Mouse (Mus musculus) G1E (cell line): ENCODE measurements around the gene 3110009E18Rik.

Experiments
- CTCF ChIP-seq: IDR thresholded peaks from 2 replicates; pipeline ENCODE4 v1.5.1; 2012; ENCODE audit warnings: low read depth, low read length, inconsistent platforms, mixed read lengths
- GATA1 ChIP-seq: IDR thresholded peaks from 2 replicates; pipeline ENCODE4 v1.6.1; 2012; ENCODE audit warnings: borderline replicate concordance, low read length, inconsistent platforms, mixed read lengths
- POLR2AphosphoS5 ChIP-seq: IDR thresholded peaks from 2 replicates; pipeline ENCODE4 v1.6.1; 2012; ENCODE audit warnings: low read depth, low read length, inconsistent platforms; ENCODE audit not compliant: insufficient replicate concordance
- TAL1 ChIP-seq: conservative IDR thresholded peaks from 2 replicates; pipeline ENCODE4 v1.6.1; 2012; ENCODE audit warnings: low read depth, low read length, inconsistent platforms, mixed read lengths

GRCm38 (mm10) chr1:120138923-120139540 is 18.0 kb downstream of the 3110009E18Rik start:
- no peak for TF ChIP-seq GATA1
- TF ChIP-seq CTCF = no peak
- no peak for TF ChIP-seq POLR2AphosphoS5
- no peak for TF ChIP-seq TAL1
